Mouse (Mus musculus): ENCODE data around the gene Fgfr2. TPM values are rescaled to one million over a fixed set of nuclear protein-coding genes. Genes with fewer than 3 reads are reported as not detected.

The Fgfr2 gene
- total and polyA plus RNA-seq, 2 experiments from 2014 or later = 12.1 to 32.6 TPM

- Histone ChIP-seq H3K27me3 (ENCODE audit: insufficient read depth, low read length) (no peaks in the 10 kb centered on the region), H3K4me2 (ENCODE audit: low read depth, low read length, poor library complexity, severe bottlenecking) (no peak overlapping the region), H3K27ac (ENCODE audit: low read depth, low read length) (no peak overlapping the region), H3K36me3 (ENCODE audit: insufficient read depth, low read length) (peaks cover 8% of the 10 kb centered on the region; the same call in 1 of the 2 replicates), H3K9ac (replicated peaks; ENCODE audit: low read length, poor library complexity, severe bottlenecking) (no peak overlapping the region), H3K9me3 (ENCODE audit: low read length) (no peaks in the 10 kb centered on the region), H3K4me1 (ENCODE audit: insufficient read depth, low read length) (no peaks in the 10 kb centered on the region), H3K4me3 (ENCODE audit: low read depth, low read length) (no peak overlapping the region)
- TF ChIP-seq CTCF (IDR thresholded peaks at IDR 0.05) = no peak
- WGBS = 97% methylated on average over 1 of the region's 1 CpGs
- ATAC-seq (ENCODE audit: low FRiP score) = no peak
- no peak for DNase-seq (ENCODE audit: low spot score)
These were observed 280.7 kb downstream of the Fgfr2 start for GRCm38 (mm10) chr7:132842455-132842854.

- WGBS = 85% methylated on average over 5 of the region's 5 CpGs
These were observed 281.9 kb downstream of the Fgfr2 start for GRCm38 (mm10) chr7:132841287-132841686.

GRCm38 (mm10) chr7:132830955-132831354 lies 292.2 kb downstream of the Fgfr2 start:
- Histone ChIP-seq H3K27ac (ENCODE audit: low read depth, low read length) (no peak overlapping the region), H3K4me1 (ENCODE audit: insufficient read depth, low read length) (no peaks in the 10 kb centered on the region), H3K4me3 (ENCODE audit: low read depth, low read length) (no peak overlapping the region), H3K9me3 (ENCODE audit: low read length) (no peaks in the 10 kb centered on the region), H3K27me3 (ENCODE audit: insufficient read depth, low read length) (no peaks in the 10 kb centered on the region), H3K36me3 (ENCODE audit: insufficient read depth, low read length) (peaks cover 17% of the 10 kb centered on the region; the same call in 1 of the 2 replicates), H3K9ac (replicated peaks; ENCODE audit: low read length, poor library complexity, severe bottlenecking) (no peak overlapping the region), H3K4me2 (ENCODE audit: low read depth, low read length, poor library complexity, severe bottlenecking) (no peak overlapping the region)
- ATAC-seq (ENCODE audit: low FRiP score) (no peak), DNase-seq (ENCODE audit: low spot score) (no peak)
- WGBS = 69% methylated on average over 4 of the region's 4 CpGs
- TF ChIP-seq CTCF (IDR thresholded peaks at IDR 0.05) = no peak

More at GRCm38 (mm10) chr7:132841287-132841686, 281.9 kb downstream of the Fgfr2 start:
- H3K36me3 ChIP-seq (ENCODE audit: insufficient read depth, low read length) = peaks cover 11% of the 10 kb centered on the region; the same call in 1 of the 2 replicates
- H3K27ac ChIP-seq (ENCODE audit: low read depth, low read length) = no peak overlapping the region
- H3K27me3 ChIP-seq (ENCODE audit: insufficient read depth, low read length) = no peaks in the 10 kb centered on the region
- no peak overlapping the region for H3K4me2 ChIP-seq (ENCODE audit: low read depth, low read length, poor library complexity, severe bottlenecking)
- no peaks in the 10 kb centered on the region for H3K9me3 ChIP-seq (ENCODE audit: low read length)
- TF ChIP-seq CTCF (IDR thresholded peaks at IDR 0.05) = no peak
- ATAC-seq (ENCODE audit: low FRiP score) = no peak
- no peak overlapping the region for H3K9ac ChIP-seq (replicated peaks; ENCODE audit: low read length, poor library complexity, severe bottlenecking)
- no peak for DNase-seq (ENCODE audit: low spot score)
- no peak overlapping the region for H3K4me3 ChIP-seq (ENCODE audit: low read depth, low read length)
- H3K4me1 ChIP-seq (ENCODE audit: insufficient read depth, low read length) = no peaks in the 10 kb centered on the region

GRCm38 (mm10) chr7:132824346-132825022 lies 298.7 kb downstream of the Fgfr2 start:
- H3K27me3 ChIP-seq (ENCODE audit: insufficient read depth, low read length) = no peaks in the 10 kb centered on the region
- WGBS = 29% methylated on average over 1 of the region's 1 CpGs
- H3K4me1 ChIP-seq (ENCODE audit: insufficient read depth, low read length) = no peaks in the 10 kb centered on the region
- no peak overlapping the region for H3K4me3 ChIP-seq (ENCODE audit: low read depth, low read length)
- TF ChIP-seq CTCF (IDR thresholded peaks at IDR 0.05) = no peak
- DNase-seq (ENCODE audit: low spot score) (no peak), ATAC-seq (ENCODE audit: low FRiP score) (no peak)
- H3K36me3 ChIP-seq (ENCODE audit: insufficient read depth, low read length) = peaks cover 18% of the 10 kb centered on the region
- no peak overlapping the region for H3K27ac ChIP-seq (ENCODE audit: low read depth, low read length)
- no peak overlapping the region for H3K4me2 ChIP-seq (ENCODE audit: low read depth, low read length, poor library complexity, severe bottlenecking)
- no peak overlapping the region for H3K9ac ChIP-seq (replicated peaks; ENCODE audit: low read length, poor library complexity, severe bottlenecking)
- H3K9me3 ChIP-seq (ENCODE audit: low read length) = no peaks in the 10 kb centered on the region

GRCm38 (mm10) chr7:132823832-132824231 lies 299.3 kb downstream of the Fgfr2 start:
- Histone ChIP-seq H3K4me3 (ENCODE audit: low read depth, low read length) (no peak overlapping the region), H3K27me3 (ENCODE audit: insufficient read depth, low read length) (no peaks in the 10 kb centered on the region), H3K36me3 (ENCODE audit: insufficient read depth, low read length) (peaks cover 18% of the 10 kb centered on the region), H3K27ac (ENCODE audit: low read depth, low read length) (no peak overlapping the region), H3K9ac (replicated peaks; ENCODE audit: low read length, poor library complexity, severe bottlenecking) (no peak overlapping the region), H3K4me2 (ENCODE audit: low read depth, low read length, poor library complexity, severe bottlenecking) (no peak overlapping the region), H3K9me3 (ENCODE audit: low read length) (no peaks in the 10 kb centered on the region), H3K4me1 (ENCODE audit: insufficient read depth, low read length) (no peaks in the 10 kb centered on the region)
- no peak for TF ChIP-seq CTCF (IDR thresholded peaks at IDR 0.05)
- no peak for ATAC-seq (ENCODE audit: low FRiP score)
- DNase-seq (ENCODE audit: low spot score) = no peak

GRCm38 (mm10) chr7:132820692-132821091 lies 302.5 kb downstream of the Fgfr2 start:
- WGBS = 69% methylated on average over 3 of the region's 3 CpGs
- H3K27me3 ChIP-seq (ENCODE audit: insufficient read depth, low read length) = no peaks in the 10 kb centered on the region
- H3K36me3 ChIP-seq (ENCODE audit: insufficient read depth, low read length) = peaks cover 3% of the 10 kb centered on the region
- no peak overlapping the region for H3K9ac ChIP-seq (replicated peaks; ENCODE audit: low read length, poor library complexity, severe bottlenecking)
- ATAC-seq (ENCODE audit: low FRiP score) (no peak), DNase-seq (ENCODE audit: low spot score) (no peak)
- no peaks in the 10 kb centered on the region for H3K9me3 ChIP-seq (ENCODE audit: low read length)
- TF ChIP-seq CTCF (IDR thresholded peaks at IDR 0.05) = no peak
- no peaks in the 10 kb centered on the region for H3K4me1 ChIP-seq (ENCODE audit: insufficient read depth, low read length)
- no peak overlapping the region for H3K4me3 ChIP-seq (ENCODE audit: low read depth, low read length)
- no peak overlapping the region for H3K4me2 ChIP-seq (ENCODE audit: low read depth, low read length, poor library complexity, severe bottlenecking)
- no peak overlapping the region for H3K27ac ChIP-seq (ENCODE audit: low read depth, low read length)

Data from midbrain, postnatal 0 days (tissue).